Mouse (Mus musculus): ENCODE data around the gene Cep104. TPM values are rescaled to one million over a fixed set of nuclear protein-coding genes. Genes with fewer than 3 reads are reported as not detected.

Cep104 gene
- 14.3 and 19.1 TPM in 2 replicates for polyA plus RNA-seq (2012; rRNA removed)

DNA sequence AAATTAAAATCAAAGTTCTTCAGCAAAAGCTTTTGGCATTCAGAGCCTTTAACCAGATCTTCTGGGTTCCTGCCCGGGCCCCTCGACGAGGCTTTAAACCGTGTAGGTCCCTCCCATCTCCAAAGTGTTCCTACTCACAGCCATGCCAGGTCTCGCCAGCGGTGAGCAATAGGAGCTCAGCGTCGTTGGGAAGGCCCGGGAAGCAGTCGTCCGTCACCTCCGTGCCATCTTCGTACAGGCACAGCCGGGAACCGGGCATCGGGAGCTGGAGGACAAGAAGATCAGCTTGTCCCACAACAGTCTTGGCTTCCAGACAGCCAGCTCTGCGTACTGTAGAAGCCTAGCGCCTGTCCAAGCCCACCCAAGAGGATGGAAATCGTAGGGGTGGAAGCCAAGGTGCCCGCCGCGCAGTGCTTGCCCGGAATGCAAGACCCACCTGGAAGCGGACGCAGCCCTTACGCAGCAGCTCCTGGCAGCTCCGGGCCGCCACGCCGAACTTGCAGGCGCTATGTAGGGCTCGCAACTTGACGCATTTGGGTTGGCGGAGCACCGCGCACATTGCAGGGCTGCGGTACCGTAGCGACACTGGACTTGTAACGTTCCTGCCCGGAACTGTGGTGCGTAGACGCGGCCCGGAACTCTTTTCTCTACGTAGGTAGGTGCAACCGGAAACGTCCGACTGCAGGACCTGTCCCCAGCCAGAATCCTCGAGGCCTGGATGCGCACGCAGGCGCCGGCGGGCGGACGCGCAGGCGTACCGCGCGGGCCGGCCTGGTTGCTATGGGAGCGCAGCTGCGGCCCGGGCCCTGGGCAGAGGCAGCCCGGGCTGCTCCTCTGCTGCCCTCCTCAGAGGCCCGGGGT lies at the start of gene Cep104, which contains the start of gene Dffb:
TSS of gene Cep104 (plus strand) at position 764 of the 861 bp plus-strand sequence.
TSS of gene Dffb (minus strand) at position 696 of the 861 bp plus-strand sequence.
- TF ChIP-seq POLR2A (IDR thresholded peaks at IDR 0.05; ENCODE audit: borderline replicate concordance, extremely low read depth, insufficient read depth, insufficient read length, poor library complexity, severe bottlenecking) (peak; percentile 84), CTCF (IDR thresholded peaks at IDR 0.05; ENCODE audit: borderline replicate concordance, extremely low read depth, insufficient read depth, insufficient read length) (no peak)
- peak; percentile 98 for DNase-seq (ENCODE audit: low read depth)

- DNase-seq (ENCODE audit: low read depth): peak; percentile 73
Measured at GRCm38 (mm10) chr4:153928772-153929299, 46.2 kb upstream of the Cep104 start.

DNA sequence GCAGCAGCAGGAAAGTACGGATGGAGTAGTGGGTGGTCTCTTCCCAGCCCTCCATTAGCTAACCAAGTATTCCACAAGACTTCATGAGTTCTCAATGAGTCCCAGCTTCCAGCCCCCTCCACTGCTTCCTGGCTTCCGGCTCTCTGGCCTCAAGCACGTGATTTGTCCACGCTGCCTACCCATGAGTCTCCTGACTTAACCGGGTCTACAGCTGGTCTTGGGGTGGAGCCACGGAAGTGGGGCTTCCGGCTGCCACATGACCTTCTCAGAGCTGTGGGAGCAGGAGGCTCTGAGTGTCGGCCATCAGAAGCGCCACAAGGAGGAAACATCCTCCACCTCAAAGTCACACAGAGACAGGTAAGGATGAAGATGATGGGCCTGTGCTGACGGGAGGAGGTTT lies 45.6 kb upstream of the Cep104 start:
- TF ChIP-seq CTCF (IDR thresholded peaks at IDR 0.05; ENCODE audit: borderline replicate concordance, extremely low read depth, insufficient read depth, insufficient read length) (no peak), POLR2A (IDR thresholded peaks at IDR 0.05; ENCODE audit: borderline replicate concordance, extremely low read depth, insufficient read depth, insufficient read length, poor library complexity, severe bottlenecking) (no peak)

More at GRCm38 (mm10) chr4:153928772-153929299, 46.2 kb upstream of the Cep104 start:
- no peak for TF ChIP-seq POLR2A (IDR thresholded peaks at IDR 0.05; ENCODE audit: borderline replicate concordance, extremely low read depth, insufficient read depth, insufficient read length, poor library complexity, severe bottlenecking)
- no peak for TF ChIP-seq CTCF (IDR thresholded peaks at IDR 0.05; ENCODE audit: borderline replicate concordance, extremely low read depth, insufficient read depth, insufficient read length)

DNA sequence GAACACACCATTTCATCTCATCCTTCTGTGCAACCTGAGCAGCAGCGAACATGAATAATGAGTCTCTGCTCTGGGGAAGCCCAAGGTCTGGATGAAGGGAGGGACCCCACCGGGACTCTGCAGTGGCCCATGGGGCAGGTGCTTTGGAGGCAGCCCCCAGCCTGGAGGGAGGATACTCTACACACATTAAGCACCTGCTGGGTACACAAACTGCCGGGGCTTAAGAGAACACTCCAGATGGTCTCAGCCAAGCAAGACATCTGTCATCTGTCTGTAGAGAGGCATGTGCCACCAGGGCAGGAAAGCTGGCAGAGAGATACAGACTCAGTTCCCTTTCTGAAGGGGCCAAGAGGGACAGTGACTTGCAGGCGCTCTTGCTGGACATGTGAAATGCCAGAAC lies 45.1 kb upstream of the Cep104 start:
- DNase-seq (ENCODE audit: low read depth): peak; percentile 77
- TF ChIP-seq POLR2A (IDR thresholded peaks at IDR 0.05; ENCODE audit: borderline replicate concordance, extremely low read depth, insufficient read depth, insufficient read length, poor library complexity, severe bottlenecking) (no peak), CTCF (IDR thresholded peaks at IDR 0.05; ENCODE audit: borderline replicate concordance, extremely low read depth, insufficient read depth, insufficient read length) (no peak)

More for the DNA sequence above, 45.6 kb upstream of the Cep104 start:
- peak; percentile 42 for DNase-seq (ENCODE audit: low read depth)

GRCm38 (mm10) chr4:153943243-153943642 lies 31.8 kb upstream of the Cep104 start:
- peak; percentile 67 for DNase-seq (ENCODE audit: low read depth)
- TF ChIP-seq CTCF (IDR thresholded peaks at IDR 0.05; ENCODE audit: borderline replicate concordance, extremely low read depth, insufficient read depth, insufficient read length): peak; percentile 75
- TF ChIP-seq POLR2A (IDR thresholded peaks at IDR 0.05; ENCODE audit: borderline replicate concordance, extremely low read depth, insufficient read depth, insufficient read length, poor library complexity, severe bottlenecking): no peak

DNA sequence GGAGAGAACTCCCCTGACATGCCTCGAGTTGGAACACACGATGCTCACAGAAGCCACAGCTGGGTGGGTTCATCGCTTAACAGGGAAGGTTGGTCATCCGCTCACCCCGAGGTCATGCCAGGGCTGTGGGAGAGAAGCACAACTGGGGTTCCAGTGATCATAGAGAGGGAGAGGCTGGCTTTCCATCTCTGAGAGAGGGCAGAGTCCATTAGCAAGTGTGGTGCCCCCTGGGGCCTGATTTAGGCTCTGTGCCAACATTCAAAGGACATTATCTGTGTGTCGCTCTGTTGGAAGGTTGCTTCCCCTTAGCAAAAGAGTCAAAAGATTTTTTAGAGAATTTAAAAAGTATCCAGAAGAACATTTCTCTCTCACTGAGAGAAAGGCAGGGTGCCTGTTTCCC lies 30.7 kb upstream of the Cep104 start:
- no peak for DNase-seq (ENCODE audit: low read depth)
- TF ChIP-seq CTCF (IDR thresholded peaks at IDR 0.05; ENCODE audit: borderline replicate concordance, extremely low read depth, insufficient read depth, insufficient read length): no peak

DNA sequence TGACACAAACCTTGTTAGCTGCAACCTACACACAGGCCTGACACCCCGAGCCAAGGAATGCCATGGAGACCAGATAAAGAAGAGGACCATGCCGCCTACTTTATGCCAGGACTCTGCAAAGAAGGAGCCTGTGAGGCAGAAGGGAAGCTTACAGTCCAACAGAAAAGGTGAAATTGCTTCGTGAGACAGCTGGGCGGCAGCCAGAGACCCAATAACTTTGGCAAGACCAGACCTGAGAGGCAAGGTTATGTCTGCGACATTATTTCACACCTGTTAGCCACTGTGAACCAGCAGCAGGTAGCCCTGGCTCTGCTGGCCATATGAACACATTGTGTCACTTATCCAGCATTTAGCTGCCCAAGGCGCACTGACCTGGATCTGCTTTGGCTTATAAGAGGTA lies 29.3 kb upstream of the Cep104 start:
- TF ChIP-seq POLR2A (IDR thresholded peaks at IDR 0.05; ENCODE audit: borderline replicate concordance, extremely low read depth, insufficient read depth, insufficient read length, poor library complexity, severe bottlenecking): no peak
- TF ChIP-seq CTCF (IDR thresholded peaks at IDR 0.05; ENCODE audit: borderline replicate concordance, extremely low read depth, insufficient read depth, insufficient read length): no peak
- no peak for DNase-seq (ENCODE audit: low read depth)

DNA sequence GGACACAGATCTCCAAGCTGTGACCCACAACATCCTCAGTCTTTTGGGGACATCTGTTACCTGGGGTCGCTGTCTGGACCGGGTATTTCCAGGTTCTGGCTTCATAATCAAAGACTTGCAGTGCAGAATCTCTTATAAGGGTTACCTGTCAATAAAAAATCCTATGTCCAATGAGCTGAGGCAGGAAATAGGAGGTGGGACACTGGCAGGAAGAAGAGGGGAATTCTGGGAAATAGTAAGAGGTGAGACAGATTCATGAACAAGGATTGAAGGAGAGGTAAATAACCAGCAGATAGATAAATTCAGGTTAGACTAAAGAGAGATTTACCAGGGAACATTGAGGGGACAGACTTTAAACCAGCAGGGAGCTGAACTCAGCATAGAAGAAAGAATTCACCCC lies 24.6 kb upstream of the Cep104 start:
- DNase-seq (ENCODE audit: low read depth): no peak
- TF ChIP-seq CTCF (IDR thresholded peaks at IDR 0.05; ENCODE audit: borderline replicate concordance, extremely low read depth, insufficient read depth, insufficient read length) (no peak), POLR2A (IDR thresholded peaks at IDR 0.05; ENCODE audit: borderline replicate concordance, extremely low read depth, insufficient read depth, insufficient read length, poor library complexity, severe bottlenecking) (no peak)

- no peak for DNase-seq (ENCODE audit: low read depth)
- TF ChIP-seq CTCF (IDR thresholded peaks at IDR 0.05; ENCODE audit: borderline replicate concordance, extremely low read depth, insufficient read depth, insufficient read length) (no peak), POLR2A (IDR thresholded peaks at IDR 0.05; ENCODE audit: borderline replicate concordance, extremely low read depth, insufficient read depth, insufficient read length, poor library complexity, severe bottlenecking) (no peak)
Measured at GRCm38 (mm10) chr4:153951150-153951549, 23.8 kb upstream of the Cep104 start.

- peak; percentile 61 for DNase-seq (ENCODE audit: low read depth)
Measured at GRCm38 (mm10) chr4:153951692-153952091, 23.3 kb upstream of the Cep104 start.

GRCm38 (mm10) chr4:153955651-153956050 lies 19.3 kb upstream of the Cep104 start:
- TF ChIP-seq POLR2A (IDR thresholded peaks at IDR 0.05; ENCODE audit: borderline replicate concordance, extremely low read depth, insufficient read depth, insufficient read length, poor library complexity, severe bottlenecking) (no peak), CTCF (IDR thresholded peaks at IDR 0.05; ENCODE audit: borderline replicate concordance, extremely low read depth, insufficient read depth, insufficient read length) (no peak)
- peak; percentile 55 for DNase-seq (ENCODE audit: low read depth)

More at GRCm38 (mm10) chr4:153951692-153952091, 23.3 kb upstream of the Cep104 start:
- TF ChIP-seq POLR2A (IDR thresholded peaks at IDR 0.05; ENCODE audit: borderline replicate concordance, extremely low read depth, insufficient read depth, insufficient read length, poor library complexity, severe bottlenecking) (no peak), CTCF (IDR thresholded peaks at IDR 0.05; ENCODE audit: borderline replicate concordance, extremely low read depth, insufficient read depth, insufficient read length) (no peak)

Data from brain, embryonic 14.5 days (tissue).